Mouse (Mus musculus) spleen, postnatal 4 days (tissue): ENCODE results near the gene Ostf1.
"Not testable (repeated sequence)": the region's sequence is repeated elsewhere in the genome, so short reads cannot be mapped to it uniquely, and the experiment has no call there.

Experiments used
- DNase-seq, 2 experiments: peaks; one replicate each; pipeline ENCODE4 v3.0.0; 2022; ENCODE audit warnings: low spot score in 2 of 2

The Ostf1 gene

DNA sequence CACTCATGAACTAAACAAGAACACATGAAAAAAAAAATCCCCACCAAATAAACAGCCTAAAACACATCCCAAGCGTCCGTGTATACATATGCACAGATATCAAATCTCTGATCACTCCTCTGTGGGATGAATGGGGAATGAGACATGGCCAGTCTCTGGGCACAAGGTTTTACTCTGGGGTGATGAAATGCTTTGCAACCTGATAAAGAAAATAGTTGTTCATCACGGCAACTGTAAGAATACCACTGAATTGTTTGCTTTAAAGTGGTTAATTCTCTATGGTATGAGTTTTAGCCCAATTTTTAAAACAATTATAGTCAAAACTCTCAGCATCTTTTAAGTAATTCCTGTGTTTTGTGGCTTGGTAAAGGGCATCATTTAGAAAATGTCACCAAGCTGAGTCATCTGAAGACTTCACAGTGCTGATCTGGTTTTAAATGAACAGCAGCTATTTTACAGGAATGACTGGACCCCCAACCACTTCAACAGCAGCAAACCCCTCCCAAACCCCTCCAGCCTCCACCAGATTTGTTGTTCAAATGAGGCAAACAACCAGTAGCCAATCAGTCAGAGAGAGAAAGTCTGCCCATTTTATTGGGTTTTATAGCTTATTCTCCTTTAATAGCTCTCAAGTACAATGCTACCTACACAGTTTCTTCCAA, 33.2 kb downstream of the Ostf1 start:
- DNase-seq, result no peak

DNA sequence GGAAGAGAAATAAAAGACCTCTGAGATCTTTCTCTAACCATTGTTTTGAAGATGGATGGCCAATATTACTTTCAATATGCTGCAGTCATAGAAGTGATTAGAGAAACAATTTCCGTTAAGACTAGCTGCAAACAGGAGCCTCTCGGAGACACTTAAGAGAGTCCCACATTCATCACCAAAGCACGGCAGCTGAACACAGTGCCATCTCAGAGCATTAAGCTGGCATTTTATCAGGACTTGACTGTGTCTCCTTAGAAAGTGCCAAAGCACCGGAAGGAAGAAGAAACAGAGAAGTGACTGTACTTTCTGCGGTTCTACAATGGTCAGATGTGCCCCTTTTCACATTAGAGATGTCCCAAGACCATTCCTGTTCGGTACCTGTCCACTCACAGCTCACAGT, 33.9 kb downstream of the Ostf1 start:
- no peak for DNase-seq

DNA sequence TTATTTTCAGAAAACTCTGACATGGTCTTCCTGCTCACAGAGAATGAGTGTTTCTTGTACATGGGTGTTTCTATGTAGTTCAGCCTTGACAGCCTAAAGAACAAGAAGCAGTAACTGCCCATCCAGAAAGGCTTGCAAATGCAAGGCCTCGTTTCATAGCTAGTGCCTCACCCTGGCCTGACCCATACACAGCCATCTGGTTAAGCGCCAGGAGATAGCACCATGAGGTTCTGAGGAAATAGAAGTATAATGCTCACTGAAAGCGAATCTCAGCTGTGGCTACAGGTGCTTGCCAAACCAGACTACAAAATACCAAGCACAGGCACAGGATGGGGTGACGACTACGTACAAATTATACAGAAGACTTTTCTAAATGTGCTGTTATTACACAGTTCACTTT, 34.7 kb downstream of the Ostf1 start:
- DNase-seq, result no peak

DNA sequence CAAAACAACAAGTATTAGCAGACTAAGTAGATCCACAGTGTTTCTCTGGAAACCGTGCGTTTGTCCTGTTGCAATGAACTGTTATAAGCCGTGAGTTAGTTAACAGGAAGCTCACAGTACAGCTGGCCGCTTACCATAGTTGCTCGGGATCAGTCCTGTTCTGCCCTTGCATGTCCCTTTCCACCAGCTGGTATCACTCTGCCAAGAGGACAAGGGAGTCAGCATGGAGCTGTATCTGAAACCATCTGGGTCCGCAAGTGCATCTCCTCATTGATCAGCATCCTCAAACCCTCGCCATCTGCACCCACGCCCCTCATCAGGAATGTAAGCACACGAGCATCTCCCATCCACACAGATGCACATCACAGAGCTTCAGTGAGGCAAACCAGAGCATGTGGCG, 37.9 kb downstream of the Ostf1 start:
- DNase-seq, result no peak

DNA sequence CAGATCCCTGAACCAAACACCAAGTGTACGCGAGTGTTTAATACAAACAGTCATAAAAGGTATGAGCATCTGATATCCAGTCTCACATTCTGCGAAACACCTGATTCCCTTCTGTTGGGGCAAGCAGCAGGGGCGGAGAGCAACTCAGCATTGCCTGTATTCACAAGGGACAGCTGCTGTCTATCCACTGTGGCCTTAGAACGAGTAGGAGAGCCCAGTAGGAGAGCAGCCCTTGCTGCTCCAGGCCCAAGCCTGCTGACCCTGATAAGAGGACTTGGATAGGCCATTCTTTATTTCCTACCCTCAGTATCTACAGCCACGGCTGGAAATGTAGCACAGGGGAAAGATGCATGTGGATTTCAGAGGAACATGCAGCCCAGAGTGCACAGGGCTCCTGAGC, 38.7 kb downstream of the Ostf1 start:
- DNase-seq, result no peak

DNA sequence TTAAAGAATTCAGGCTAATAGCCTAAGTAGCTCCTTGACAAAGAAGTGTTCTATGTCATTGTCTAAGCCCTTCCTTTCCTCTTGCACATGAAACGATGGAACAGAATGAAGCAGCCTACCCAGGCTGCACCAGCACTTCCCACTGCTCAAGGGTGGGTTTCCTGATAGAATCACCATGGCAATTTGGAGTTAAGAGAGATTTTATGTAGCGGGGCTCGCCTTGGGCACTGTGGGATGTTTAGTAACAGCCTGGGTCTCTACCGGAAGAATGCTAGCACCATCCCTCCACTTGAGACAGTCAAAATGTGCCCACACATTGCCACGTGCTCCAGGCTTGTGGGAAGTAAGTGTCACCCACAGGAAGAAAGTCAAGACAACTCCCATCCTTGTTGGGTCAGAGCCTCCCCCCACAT, 40.7 kb downstream of the Ostf1 start:
- DNase-seq, result no peak

DNA sequence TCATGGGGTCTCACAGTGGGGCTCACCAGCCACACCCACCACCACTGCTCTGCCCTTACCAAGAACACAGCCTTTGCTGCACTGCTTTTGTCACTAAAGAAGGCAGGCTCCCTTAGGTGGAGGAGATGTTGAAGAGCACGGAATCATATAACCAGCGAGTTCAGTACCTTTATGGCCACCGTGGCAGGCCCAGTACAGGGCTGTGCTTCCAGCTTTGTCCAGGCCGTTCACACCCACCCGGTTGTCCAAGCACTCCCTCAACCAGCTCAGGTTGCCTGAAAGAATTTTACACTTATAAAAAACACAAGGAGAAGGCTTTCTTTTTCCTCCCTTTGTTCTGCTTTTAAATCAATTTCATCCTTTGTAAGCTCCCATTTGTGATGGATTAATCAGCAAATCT, 41.4 kb downstream of the Ostf1 start:
- DNase-seq, result no peak

DNA sequence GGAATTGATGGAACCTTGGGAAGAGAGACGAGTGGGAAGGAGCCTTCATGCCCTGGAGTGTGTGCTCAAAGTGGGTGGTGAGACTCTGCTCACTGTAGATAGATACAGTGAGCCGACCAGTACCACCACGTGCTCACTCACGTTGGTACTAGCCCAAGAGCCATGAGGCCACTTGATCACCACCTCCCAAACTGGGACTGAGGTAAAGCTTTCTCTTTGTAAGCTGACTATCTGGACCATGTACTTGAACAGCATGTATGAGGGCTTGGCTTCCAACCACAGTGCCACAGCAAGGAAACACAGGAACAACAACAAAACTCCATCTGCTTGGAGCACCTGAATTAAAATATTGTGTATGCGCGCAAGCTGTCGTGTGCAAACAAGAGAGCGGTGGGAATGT, 42.3 kb downstream of the Ostf1 start:
- DNase-seq, result no peak

DNA sequence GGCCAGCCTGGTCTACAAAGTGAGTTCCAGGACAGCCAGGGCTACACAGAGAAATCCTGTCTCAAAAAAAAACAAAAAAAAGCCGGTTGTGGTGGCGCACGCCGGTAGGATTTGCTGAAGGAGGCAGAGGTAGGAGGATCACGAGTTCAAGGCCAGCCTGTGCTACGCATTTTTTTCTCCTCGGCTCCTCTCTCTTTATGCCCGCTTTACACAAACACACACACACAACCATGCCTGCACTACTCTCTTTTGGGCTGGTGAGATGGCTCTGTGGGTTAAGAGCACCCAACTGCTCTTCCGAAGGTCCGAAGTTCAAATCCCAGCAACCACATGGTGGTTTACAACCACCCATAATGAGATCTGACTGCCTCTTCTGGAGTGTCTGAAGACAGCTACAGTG, 42.8 kb downstream of the Ostf1 start:
- DNase-seq, result not testable (repeated sequence)

DNA sequence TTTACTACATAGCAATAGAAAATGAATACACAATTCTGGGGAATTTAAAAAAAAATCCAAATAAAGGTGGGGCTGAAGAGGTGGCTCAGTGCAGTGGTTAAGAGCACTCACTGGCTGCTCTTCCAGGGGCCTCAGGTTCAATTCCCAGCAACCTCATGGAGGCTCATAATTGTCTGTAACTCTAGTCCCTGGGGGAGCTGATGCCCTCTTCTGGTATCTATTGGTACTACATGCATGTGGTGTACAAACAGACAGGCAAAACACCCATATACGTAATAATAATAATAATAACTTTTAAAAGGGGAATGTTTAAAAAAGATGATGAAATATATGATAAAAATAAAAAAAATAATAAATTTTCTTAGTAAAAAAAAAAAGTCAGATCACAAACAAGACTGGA, 43.4 kb downstream of the Ostf1 start:
- DNase-seq, result no peak

DNA sequence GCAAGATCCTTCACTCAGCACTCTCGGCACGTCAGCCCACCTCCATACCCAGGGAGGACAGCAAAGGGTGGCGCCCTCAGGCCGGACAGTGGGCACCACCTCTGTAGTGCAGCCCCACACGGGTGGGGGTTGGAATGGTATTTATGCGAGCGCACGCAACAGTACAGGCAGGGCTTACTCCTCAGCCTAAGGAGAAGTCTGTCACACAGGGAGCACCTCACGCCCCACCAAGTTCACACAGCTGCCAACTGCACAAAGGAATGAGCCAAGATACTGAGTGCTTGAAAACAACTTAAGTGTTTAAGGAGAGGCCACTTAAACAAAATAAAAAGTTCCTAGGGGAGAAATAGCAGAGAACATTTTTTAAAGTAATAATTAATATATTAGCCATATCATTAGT, 44.5 kb downstream of the Ostf1 start:
- DNase-seq, result no peak

DNA sequence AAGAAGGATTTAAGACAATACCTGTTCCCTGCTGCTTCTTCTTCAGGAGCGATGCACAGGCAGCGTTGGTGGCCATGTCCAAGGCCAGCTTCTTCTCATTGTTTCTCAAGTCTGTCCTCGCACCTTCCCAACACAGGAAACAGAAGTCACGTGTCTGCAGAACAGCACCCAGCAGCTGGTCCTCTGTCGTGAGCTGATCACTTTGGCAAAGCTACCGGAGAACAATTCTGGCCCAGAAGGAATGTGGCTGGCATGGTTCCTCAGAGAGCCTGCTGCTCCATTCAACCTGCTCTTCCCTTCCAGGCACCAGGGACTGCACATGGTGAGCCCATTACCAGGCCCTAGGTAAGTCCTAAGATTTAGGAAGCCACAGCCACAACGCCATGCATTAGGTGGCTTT, 47.0 kb downstream of the Ostf1 start:
- no peak for DNase-seq

DNA sequence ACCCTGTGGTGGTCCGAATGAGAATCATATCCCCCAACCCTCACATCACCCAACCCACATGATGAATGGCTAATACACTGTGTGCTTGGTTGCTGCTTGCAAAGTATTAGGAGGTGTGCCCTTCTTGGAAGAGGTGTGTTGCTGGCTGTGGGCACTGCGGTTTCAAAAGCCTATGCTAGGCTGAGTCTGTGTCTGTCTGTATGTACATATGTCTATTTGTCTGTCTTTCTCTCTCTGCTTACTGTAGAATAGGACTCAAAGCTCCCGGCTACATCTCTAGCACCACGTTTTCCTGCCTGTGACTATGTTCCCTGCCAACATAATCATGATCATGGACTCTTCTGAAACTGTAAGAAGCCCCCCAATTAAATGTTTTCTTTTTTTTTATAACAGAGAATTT, 47.9 kb downstream of the Ostf1 start:
- no peak for DNase-seq

DNA sequence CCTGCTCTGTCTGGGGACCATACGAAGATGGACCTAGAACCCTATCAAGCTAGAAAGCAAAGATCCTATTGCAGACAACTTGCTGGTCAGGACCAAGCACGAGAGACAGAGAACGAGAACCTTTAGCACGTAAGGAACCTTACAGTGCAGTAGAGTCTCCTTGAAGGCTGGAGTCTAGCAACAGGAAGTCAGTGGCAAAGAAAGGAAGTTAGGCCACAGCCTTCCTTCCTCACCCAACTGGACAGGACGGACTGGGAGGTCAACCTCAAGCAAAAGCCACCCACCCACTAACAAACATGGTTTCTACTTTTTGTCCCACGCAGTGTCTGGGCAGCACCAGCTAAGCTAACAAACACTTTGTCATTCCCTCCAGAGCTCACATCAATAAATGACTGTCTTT, 48.7 kb downstream of the Ostf1 start:
- DNase-seq, result no peak

DNA sequence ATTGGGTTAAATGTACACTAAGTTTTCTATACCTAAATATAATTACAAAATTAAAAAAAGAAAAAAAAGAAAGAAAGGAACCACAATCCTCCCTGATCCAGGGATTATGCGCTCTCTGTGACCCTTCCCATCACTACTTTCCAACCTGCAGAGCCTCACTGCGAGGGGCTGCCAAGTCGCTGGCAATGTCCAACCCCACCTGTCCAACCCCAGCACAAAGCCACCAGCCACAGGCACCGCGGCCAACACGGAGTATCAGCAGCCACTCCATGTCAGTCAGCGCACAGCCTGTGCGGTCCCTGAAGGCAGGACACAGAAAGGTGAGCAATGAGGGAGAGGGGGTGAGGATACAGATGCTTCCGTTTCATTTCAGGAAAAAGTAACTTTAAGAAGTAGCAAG, 49.4 kb downstream of the Ostf1 start:
- peak in 1 of 2 experiments; percentile 58 for DNase-seq

DNA sequence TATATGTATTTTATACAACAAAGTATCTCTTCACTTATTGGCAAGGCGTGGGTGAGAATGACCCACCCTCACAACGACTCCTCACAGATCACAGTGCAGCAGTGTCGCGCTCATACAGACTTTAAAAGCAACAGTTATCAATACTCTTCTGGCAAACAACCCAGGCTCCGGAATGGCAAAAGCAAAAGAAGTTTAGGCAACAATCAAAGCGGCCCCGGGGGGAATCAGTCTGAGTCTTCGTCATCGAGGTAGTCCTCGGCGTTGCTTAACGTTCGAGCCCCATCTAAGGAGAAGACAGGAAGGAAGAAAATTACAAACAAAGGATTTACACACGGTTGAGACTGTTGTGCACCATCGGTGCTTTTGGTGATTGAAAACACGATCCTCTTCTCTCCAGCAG, 50.6 kb downstream of the Ostf1 start:
- DNase-seq, result no peak

DNA sequence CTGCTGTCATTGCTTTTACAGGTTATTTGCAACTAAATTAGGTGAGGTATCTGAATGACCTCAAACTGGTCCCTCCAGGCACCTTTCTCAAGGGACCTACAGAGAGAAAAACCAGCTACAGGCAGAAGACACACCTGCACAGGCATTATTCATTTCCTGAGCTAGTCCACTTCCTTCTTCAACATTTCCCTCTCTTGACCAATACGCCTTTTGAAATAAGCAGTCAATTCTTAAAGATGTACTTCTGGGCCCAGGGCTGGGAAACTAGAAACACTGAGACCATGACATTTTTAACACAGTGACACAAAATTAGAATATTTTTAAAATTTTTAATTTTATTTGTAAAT, 52.6 kb downstream of the Ostf1 start:
- DNase-seq, result no peak

DNA sequence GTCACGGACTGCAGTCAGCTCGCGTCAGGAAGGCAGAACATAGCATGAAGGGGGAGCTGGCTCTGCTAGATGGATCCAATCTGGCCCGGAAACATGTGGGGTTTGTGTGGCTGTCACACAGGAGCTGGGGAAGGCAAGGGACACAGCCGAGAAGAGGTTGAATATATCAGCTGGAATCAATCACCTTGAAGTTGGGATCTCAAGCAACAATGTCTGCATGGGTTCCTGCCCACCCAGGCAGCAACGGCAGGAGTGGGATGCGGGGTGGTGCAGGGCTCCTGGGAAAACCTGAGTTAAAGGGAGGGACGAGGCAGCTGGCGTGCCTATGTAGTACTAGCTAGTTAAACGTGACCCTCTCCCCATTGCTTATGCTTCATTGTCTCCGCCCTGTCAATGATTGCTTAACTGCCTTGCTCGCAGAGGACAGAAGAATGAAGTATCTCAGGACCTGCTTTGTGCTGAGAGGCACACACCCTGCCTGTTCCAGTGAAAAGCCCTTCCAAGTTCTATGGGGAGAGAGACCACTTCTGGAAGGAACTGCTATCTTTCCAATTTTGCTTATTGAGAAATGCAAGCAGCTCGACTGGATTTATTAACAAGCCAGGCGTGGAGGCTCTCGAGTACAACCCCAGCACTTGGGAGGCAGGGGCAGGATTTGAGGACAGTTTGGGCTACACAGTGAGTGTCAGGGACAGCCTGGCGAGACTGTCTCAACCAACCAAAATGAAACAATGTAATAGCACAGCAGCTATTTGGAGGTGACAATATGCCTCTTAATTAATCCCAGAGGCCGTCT, 53.2 kb downstream of the Ostf1 start:
- DNase-seq, result no peak

DNA sequence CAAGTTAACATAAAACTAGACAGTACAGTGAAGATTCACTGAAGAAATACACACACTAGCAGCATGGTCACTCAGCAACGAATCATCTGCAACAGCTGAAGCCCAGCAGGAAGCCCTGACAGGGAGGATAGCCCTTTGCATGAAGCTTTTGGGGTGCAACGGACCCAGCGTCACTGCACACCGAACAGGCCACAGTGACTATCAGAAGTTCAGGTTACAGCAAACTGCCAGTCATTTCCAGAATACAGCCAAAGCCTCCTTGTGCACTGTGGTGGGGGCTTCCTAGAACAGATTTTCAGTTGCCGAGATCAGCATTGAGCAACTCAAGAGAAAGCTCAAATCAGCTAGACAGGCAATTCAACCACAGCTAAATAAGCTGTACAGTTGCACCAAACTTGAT, 54.3 kb downstream of the Ostf1 start:
- no peak for DNase-seq

DNA sequence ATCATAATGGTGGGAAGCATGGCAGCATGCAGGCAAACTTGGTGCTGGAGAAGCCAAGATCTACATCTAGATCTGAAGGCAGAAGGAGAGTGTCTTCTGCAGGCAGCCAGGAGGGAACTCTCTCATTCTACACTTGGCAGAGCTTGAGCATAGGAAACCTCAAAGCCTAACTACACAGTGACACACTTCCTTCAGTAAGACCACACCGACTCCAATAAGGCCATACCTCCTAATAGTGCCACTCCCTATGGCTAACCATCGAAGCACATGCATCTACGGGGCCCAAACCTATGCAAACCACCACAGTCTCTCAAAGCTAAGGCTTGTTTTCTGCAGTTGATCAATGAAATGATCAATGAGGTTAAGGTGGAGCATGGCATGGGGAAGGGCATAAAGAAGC, 55.7 kb downstream of the Ostf1 start:
- DNase-seq, result no peak

DNA sequence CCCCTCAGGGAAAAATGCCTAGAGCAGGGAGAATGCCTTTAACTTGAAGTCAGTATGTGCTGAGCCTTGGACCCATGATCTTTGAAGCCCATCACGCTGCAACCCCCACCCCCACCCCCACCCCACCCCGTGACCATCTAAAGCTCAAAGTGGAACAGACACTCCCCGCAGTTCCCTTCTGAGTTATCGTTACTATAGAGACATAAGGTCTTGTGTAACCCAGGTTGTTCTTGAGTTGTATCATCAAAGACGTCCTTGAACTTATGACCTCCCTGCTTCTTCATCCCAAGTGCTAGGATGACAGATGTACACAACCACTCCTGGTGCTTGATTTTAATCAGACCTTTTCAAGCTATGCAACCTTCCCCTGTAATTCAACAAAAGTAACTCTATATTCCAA, 57.7 kb downstream of the Ostf1 start:
- no peak for DNase-seq

DNA sequence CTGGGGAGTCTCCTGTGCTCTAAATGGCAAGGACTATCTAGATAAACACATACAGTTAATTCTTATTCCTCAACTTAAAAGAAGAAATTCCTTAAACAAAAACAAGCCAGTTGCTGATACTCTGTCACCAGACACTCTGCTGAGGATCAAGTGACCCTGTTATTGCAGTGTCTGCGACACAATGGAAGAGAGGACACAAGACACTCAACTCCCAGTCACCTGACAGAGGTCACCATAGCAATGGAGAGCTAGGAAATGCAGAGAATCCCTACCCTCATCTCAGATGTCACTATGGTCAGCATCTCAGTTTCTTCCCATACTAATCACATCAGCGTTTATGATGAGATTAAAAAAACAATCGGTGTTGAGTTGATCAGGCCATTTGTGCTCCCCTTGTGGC, 58.2 kb downstream of the Ostf1 start:
- no peak for DNase-seq

DNA sequence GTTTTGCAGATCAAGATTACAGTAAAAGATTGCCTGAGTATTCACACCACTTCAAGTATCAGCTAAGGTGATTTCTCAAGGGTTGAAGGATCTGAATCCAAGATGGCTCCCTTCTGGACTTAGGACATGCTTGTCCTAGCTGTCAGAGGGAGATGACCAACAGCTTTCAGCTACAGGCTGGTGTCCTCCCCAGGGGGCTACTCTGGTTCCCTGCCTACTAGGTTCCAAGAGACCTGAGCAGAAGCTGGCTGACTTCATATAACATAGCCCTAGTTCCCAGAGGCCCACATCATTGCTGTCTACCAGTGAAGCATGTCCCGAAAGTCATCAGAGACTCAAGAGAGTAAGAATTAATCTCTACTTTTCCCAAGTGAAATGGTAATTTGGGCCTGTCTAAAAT, 62.1 kb downstream of the Ostf1 start:
- DNase-seq, result no peak
